Mouse (Mus musculus): ENCODE data around the gene Rnf145. TPM values are rescaled to one million over a fixed set of nuclear protein-coding genes. Genes with fewer than 3 reads are reported as not detected.
A peak's percentile ranks its signal among the peaks of the same experiment; 100 is the strongest.

Rnf145 gene
- 59.8 and 82.1 TPM in 2 replicates for polyA plus RNA-seq (2016; fragmentation: Nextera tagmentation; extraction: Ambion mirVana)

- 1% methylated on average over 69 of the region's 70 CpGs for WGBS
- peak within 1 kb of the TSS; percentile 99 for H3K27ac ChIP-seq
These were observed at the start of gene Rnf145 for GRCm38 (mm10) chr11:44518281-44519095. TSS of gene Rnf145 (plus strand) at chr11:44518964.

GRCm38 (mm10) chr11:44469646-44470431 lies 48.9 kb upstream of the Rnf145 start:
- peak overlapping the region; percentile 95 for H3K27ac ChIP-seq
- under 1% methylated on average over 59 of the region's 59 CpGs for WGBS
- peak overlapping the region; percentile 95 for H3K4me3 ChIP-seq
- H3K36me3 ChIP-seq: peaks cover 10% of the 10 kb centered on the region
- H3K27me3 ChIP-seq (ENCODE audit: insufficient read depth, poor library complexity, severe bottlenecking): no peaks in the 10 kb centered on the region
- H3K9me3 ChIP-seq: no peaks in the 10 kb centered on the region
- peak; percentile 89 for DNase-seq (ENCODE audit: low spot score)
- H3K4me1 ChIP-seq: peaks cover 15% of the 10 kb centered on the region; the same call in 1 of the 2 replicates

More at GRCm38 (mm10) chr11:44518281-44519095, at the start of gene Rnf145:
- H3K4me3 ChIP-seq: peak within 1 kb of the TSS; percentile 95
- peak; percentile 88 for DNase-seq (ENCODE audit: low spot score)
- peaks cover 13% of the 10 kb centered on the region for H3K4me1 ChIP-seq
- H3K36me3 ChIP-seq: no peaks in the 10 kb centered on the region
- H3K9me3 ChIP-seq: no peaks in the 10 kb centered on the region
- no peaks in the 10 kb centered on the region for H3K27me3 ChIP-seq (ENCODE audit: insufficient read depth, poor library complexity, severe bottlenecking)

- Histone ChIP-seq H3K4me1 (peaks cover 15% of the 10 kb centered on the region; the same call in 1 of the 2 replicates), H3K4me3 (peak within 1 kb of the TSS; percentile 95), H3K9me3 (no peaks in the 10 kb centered on the region), H3K27ac (peak within 1 kb of the TSS; percentile 95), H3K36me3 (peaks cover 4% of the 10 kb centered on the region), H3K27me3 (ENCODE audit: insufficient read depth, poor library complexity, severe bottlenecking) (no peaks in the 10 kb centered on the region)
- DNase-seq (ENCODE audit: low spot score): peak; percentile 95
- WGBS: under 1% methylated on average over 54 of the region's 54 CpGs
These were observed 48.1 kb upstream of the Rnf145 start, which contains the start of gene Ublcp1 for GRCm38 (mm10) chr11:44470432-44471336. TSS of gene Ublcp1 (minus strand) at chr11:44470498.

- Histone ChIP-seq H3K27me3 (ENCODE audit: insufficient read depth, poor library complexity, severe bottlenecking) (no peaks in the 10 kb centered on the region), H3K9me3 (no peaks in the 10 kb centered on the region), H3K27ac (peak overlapping the region; percentile 95), H3K4me1 (peaks cover 15% of the 10 kb centered on the region; the same call in 1 of the 2 replicates), H3K36me3 (no peaks in the 10 kb centered on the region), H3K4me3 (peak overlapping the region; percentile 95)
- 23% methylated on average over 4 of the region's 4 CpGs for WGBS
- no peak for DNase-seq (ENCODE audit: low spot score)
These were observed 47.3 kb upstream of the Rnf145 start for GRCm38 (mm10) chr11:44471337-44471995.

GRCm38 (mm10) chr11:44475467-44475866 lies 43.3 kb upstream of the Rnf145 start:
- no peak for DNase-seq (ENCODE audit: low spot score)
- WGBS: 68% methylated on average over 3 of the region's 3 CpGs

GRCm38 (mm10) chr11:44476445-44476844 lies 42.3 kb upstream of the Rnf145 start:
- no peaks in the 10 kb centered on the region for H3K36me3 ChIP-seq

More at GRCm38 (mm10) chr11:44475467-44475866, 43.3 kb upstream of the Rnf145 start:
- Histone ChIP-seq H3K4me1 (peaks cover 6% of the 10 kb centered on the region; the same call in 1 of the 2 replicates), H3K27me3 (ENCODE audit: insufficient read depth, poor library complexity, severe bottlenecking) (no peaks in the 10 kb centered on the region), H3K27ac (no peak overlapping the region), H3K4me3 (no peak overlapping the region), H3K36me3 (no peaks in the 10 kb centered on the region), H3K9me3 (no peaks in the 10 kb centered on the region)

GRCm38 (mm10) chr11:44478382-44478781 lies 40.4 kb upstream of the Rnf145 start:
- no peak overlapping the region for H3K27ac ChIP-seq
- H3K4me1 ChIP-seq: no peaks in the 10 kb centered on the region
- no peaks in the 10 kb centered on the region for H3K27me3 ChIP-seq (ENCODE audit: insufficient read depth, poor library complexity, severe bottlenecking)
- no peak for DNase-seq (ENCODE audit: low spot score)
- H3K9me3 ChIP-seq: no peaks in the 10 kb centered on the region
- no peak overlapping the region for H3K4me3 ChIP-seq
- no peaks in the 10 kb centered on the region for H3K36me3 ChIP-seq
- WGBS: 78% methylated on average over 4 of the region's 4 CpGs

More at GRCm38 (mm10) chr11:44476445-44476844, 42.3 kb upstream of the Rnf145 start:
- no peak overlapping the region for H3K4me3 ChIP-seq
- no peaks in the 10 kb centered on the region for H3K27me3 ChIP-seq (ENCODE audit: insufficient read depth, poor library complexity, severe bottlenecking)
- H3K9me3 ChIP-seq: no peaks in the 10 kb centered on the region
- no peak for DNase-seq (ENCODE audit: low spot score)
- H3K27ac ChIP-seq: no peak overlapping the region
- 69% methylated on average over 2 of the region's 2 CpGs for WGBS
- H3K4me1 ChIP-seq: 0 out of 2 replicates have a peak, but pooled peaks cover 3% of the 10 kb centered on the region

- H3K9me3 ChIP-seq: no peaks in the 10 kb centered on the region
- H3K27ac ChIP-seq: no peak overlapping the region
- no peak overlapping the region for H3K4me3 ChIP-seq
- no peak for DNase-seq (ENCODE audit: low spot score)
- H3K4me1 ChIP-seq: no peaks in the 10 kb centered on the region
- H3K27me3 ChIP-seq (ENCODE audit: insufficient read depth, poor library complexity, severe bottlenecking): no peaks in the 10 kb centered on the region
- H3K36me3 ChIP-seq: no peaks in the 10 kb centered on the region
- WGBS: 84% methylated on average over 6 of the region's 6 CpGs
These were observed 38.5 kb upstream of the Rnf145 start for GRCm38 (mm10) chr11:44480246-44480645.

- Histone ChIP-seq H3K9me3 (no peaks in the 10 kb centered on the region), H3K27me3 (ENCODE audit: insufficient read depth, poor library complexity, severe bottlenecking) (no peaks in the 10 kb centered on the region), H3K4me1 (no peaks in the 10 kb centered on the region), H3K36me3 (no peaks in the 10 kb centered on the region), H3K4me3 (no peak overlapping the region), H3K27ac (no peak overlapping the region)
- 86% methylated on average over 7 of the region's 7 CpGs for WGBS
- DNase-seq (ENCODE audit: low spot score): no peak
These were observed 33.6 kb upstream of the Rnf145 start for GRCm38 (mm10) chr11:44485089-44485736.

- 69% methylated on average over 1 of the region's 1 CpGs for WGBS
- DNase-seq (ENCODE audit: low spot score): no peak
- H3K27ac ChIP-seq: no peak overlapping the region
- no peaks in the 10 kb centered on the region for H3K9me3 ChIP-seq
- H3K4me3 ChIP-seq: no peak overlapping the region
- H3K27me3 ChIP-seq (ENCODE audit: insufficient read depth, poor library complexity, severe bottlenecking): no peaks in the 10 kb centered on the region
- no peaks in the 10 kb centered on the region for H3K36me3 ChIP-seq
- H3K4me1 ChIP-seq: no peaks in the 10 kb centered on the region
These were observed 29.6 kb upstream of the Rnf145 start for GRCm38 (mm10) chr11:44489117-44489516.

GRCm38 (mm10) chr11:44494643-44495323 lies 24.0 kb upstream of the Rnf145 start:
- 74% methylated on average over 5 of the region's 5 CpGs for WGBS
- no peaks in the 10 kb centered on the region for H3K36me3 ChIP-seq

More at GRCm38 (mm10) chr11:44494643-44495323, 24.0 kb upstream of the Rnf145 start:
- Histone ChIP-seq H3K27me3 (ENCODE audit: insufficient read depth, poor library complexity, severe bottlenecking) (no peaks in the 10 kb centered on the region), H3K4me3 (no peak overlapping the region), H3K27ac (no peak overlapping the region), H3K9me3 (no peaks in the 10 kb centered on the region), H3K4me1 (peaks cover 8% of the 10 kb centered on the region)
- no peak for DNase-seq (ENCODE audit: low spot score)
